Mouse (Mus musculus) gastrocnemius, postnatal 10 days (tissue): Measurements from ENCODE around the gene Gm2056. TPM values are rescaled to one million over a fixed set of nuclear protein-coding genes. Genes with fewer than 3 reads are reported as not detected.
"Not testable (repeated sequence)": the region's sequence is repeated elsewhere in the genome, so short reads cannot be mapped to it uniquely, and the experiment has no call there.

Source experiments
- DNase-seq: peaks from one replicate; pipeline ENCODE4 v3.0.0; 2021; ENCODE audit warnings: mixed read lengths
- long read RNA-seq, 2 experiments: library from polyadenylated mRNA; stranded (forward); transcript quantifications; one replicate each; pipeline ENCODE4 v2.0.0; 2021
- total RNA-seq, 2 experiments: library from RNA; stranded (reverse); gene quantifications; 2 replicates each; pipeline ENCODE4 v1.2.3; 2021

The Gm2056 gene
- total RNA-seq, result not detected
- long read RNA-seq, experiment 1, result 0 reads
- long read RNA-seq, experiment 2, result 0 reads

DNA sequence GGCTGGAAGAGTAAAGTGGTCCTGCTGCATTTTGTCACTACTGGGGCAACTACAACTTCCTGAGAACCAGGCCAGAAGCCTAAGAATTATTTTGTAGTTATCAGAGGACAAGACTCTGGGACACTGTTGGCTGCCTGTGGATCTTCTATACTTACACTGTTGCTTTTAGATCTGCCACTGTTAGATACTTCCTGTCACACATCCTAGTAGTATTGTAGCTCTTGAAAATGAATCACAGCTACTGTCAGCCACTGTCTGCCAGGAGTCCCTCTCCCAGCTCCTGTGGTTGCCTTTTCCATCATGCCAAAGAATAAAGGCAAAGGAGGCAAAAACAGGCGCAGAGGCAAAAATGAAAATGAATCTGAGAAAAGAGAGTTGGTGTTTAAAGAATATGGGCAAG is at the start of gene Gm2056:
Gene Gm2056, plus strand, starts transcription at position 301 of the 400 bp plus-strand sequence.
- DNase-seq, result not testable (repeated sequence)

- not testable (repeated sequence) for DNase-seq
Observed at GRCm38 (mm10) chr12:87984000-87984399, 42.8 kb upstream of the Gm2056 start.

DNA sequence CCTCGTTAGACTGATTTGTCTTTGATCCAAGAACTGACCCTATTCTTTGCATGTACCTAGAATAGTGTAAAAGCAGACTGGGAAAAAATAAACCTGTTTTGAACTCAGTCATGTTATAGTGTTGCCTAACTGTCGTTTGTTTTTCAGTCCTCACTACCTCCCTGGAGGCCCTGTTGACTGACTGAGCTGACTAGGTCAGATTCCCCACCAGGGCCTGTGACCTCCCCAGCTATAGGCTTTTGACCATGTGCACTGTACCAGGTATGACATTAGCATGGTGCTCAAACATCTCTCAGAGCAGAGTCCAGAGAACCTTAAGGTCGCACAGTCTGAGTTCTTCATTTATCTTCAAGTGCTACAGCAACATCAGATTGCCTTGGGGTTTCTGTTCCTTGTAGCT is 22.7 kb upstream of the Gm2056 start:
- not testable (repeated sequence) for DNase-seq

- DNase-seq, result not testable (repeated sequence)
Observed at GRCm38 (mm10) chr12:88011548-88011947, 15.3 kb upstream of the Gm2056 start, which contains the start of gene Gm2075. TSS of gene Gm2075 (plus strand) at chr12:88011848.

GRCm38 (mm10) chr12:88018671-88019070 is 8.1 kb upstream of the Gm2056 start, which contains the start of gene Gm6803:
TSS of gene Gm6803 (minus strand) at chr12:88018771.
- not testable (repeated sequence) for DNase-seq

GRCm38 (mm10) chr12:88032250-88032649 is 5.4 kb downstream of the Gm2056 start:
- DNase-seq, result not testable (repeated sequence)

DNA sequence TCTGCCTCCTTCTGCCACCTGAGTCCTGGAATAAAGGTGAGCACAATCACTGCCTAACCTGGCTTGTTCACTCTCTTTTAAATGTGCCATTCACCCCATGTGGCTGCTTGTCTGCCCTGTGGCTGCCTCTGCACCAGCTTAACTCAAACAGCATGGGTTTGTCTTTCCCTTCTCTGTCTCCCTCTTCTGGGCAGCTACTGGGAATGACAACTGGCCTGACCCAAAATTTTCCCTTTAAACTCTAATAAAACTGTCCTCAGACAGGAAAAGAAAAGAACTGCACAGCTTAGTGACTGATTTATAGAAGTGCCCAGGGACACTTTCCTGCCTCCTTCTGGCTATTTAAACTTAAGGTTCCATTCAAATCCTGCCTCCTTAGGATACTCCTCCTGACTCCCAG is 12.3 kb downstream of the Gm2056 start:
- not testable (repeated sequence) for DNase-seq

DNA sequence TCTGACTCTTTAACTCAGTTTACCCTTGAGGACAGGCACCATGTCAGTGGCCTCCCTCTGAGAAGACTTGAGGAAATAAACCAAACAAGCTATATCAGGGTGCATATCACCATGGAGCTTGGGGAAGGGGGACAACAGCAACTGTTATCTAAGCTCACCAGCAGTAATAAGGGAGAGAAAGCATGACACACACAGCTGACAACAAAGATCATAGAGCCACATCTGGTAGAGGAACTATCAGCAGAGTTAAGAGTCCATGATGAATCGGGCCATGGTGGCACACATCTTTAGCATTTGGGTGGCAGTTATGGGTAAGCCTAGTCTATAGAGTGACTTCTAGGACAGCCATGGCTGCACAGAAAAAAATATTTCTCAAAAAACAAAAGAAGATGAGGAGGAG is 12.9 kb downstream of the Gm2056 start:
- DNase-seq, result not testable (repeated sequence)

GRCm38 (mm10) chr12:88045226-88045625 is 18.4 kb downstream of the Gm2056 start:
- not testable (repeated sequence) for DNase-seq

Other genes with a start within 250 kb of the Gm2056 start
- gene Gm21936, start 231.5 kb upstream of the Gm2056 start, total RNA-seq, result not detected
- not detected for gene BB287469, start 210.4 kb upstream of the Gm2056 start, total RNA-seq
- gene Gm2001, start 184.7 kb upstream of the Gm2056 start, total RNA-seq, result not detected
- gene Gm2016, start 152.9 kb upstream of the Gm2056 start, total RNA-seq, result not detected
- gene Gm2022, start 131.6 kb upstream of the Gm2056 start, total RNA-seq, result not detected
- not detected for gene Gm2035, start 107.1 kb upstream of the Gm2056 start, total RNA-seq
- gene Gm2042, start 72.9 kb upstream of the Gm2056 start, total RNA-seq, result not detected
- gene Gm2075, start 15.2 kb upstream of the Gm2056 start, total RNA-seq, result not detected
- not detected for gene Gm6803, start 8.2 kb upstream of the Gm2056 start, total RNA-seq
- not detected for gene Gm16368, start 56.7 kb downstream of the Gm2056 start, total RNA-seq
- not detected for gene Gm10436, start 155.1 kb downstream of the Gm2056 start, total RNA-seq
- gene Gm8332, start 223.1 kb downstream of the Gm2056 start, total RNA-seq, result not detected
- gene Gm5662, start 247.5 kb downstream of the Gm2056 start, total RNA-seq, result not detected